Mouse (Mus musculus) embryonic facial prominence, embryonic 13.5 days (tissue): ENCODE data around the gene Foxp1. TPM values are rescaled to one million over a fixed set of nuclear protein-coding genes. Genes with fewer than 3 reads are reported as not detected.
A peak's percentile ranks its signal among the peaks of the same experiment; 100 is the strongest.

Experiments used
- ATAC-seq: fragments of 200-750 bp; cut with Nextera tagmentation; 2 replicates; pipeline ENCODE4 v1.8.0; 2017; ENCODE audit warnings: low read depth; ENCODE audit not compliant: insufficient number of reproducible peaks, insufficient read depth, low FRiP score, low TSS enrichment
- H3K27ac ChIP-seq: fragments of 300-500 bp; sonication (generic); 2 replicates; pipeline ENCODE4 v1.5.1; 2015; ENCODE audit warnings: moderate library complexity, mild to moderate bottlenecking, inconsistent platforms
- H3K27me3 ChIP-seq: fragments of 300-500 bp; sonication (generic); 2 replicates; pipeline ENCODE4 v1.6.1; 2015; ENCODE audit warnings: mild to moderate bottlenecking, inconsistent platforms
- H3K36me3 ChIP-seq: fragments of 300-500 bp; sonication (generic); 2 replicates; pipeline ENCODE4 v1.6.1; 2015; ENCODE audit warnings: mild to moderate bottlenecking, inconsistent platforms
- H3K4me1 ChIP-seq: fragments of 300-500 bp; sonication (generic); 2 replicates; pipeline ENCODE4 v1.6.1; 2015; ENCODE audit warnings: inconsistent platforms
- H3K4me2 ChIP-seq: fragments of 300-500 bp; sonication (generic); 2 replicates; pipeline ENCODE4 v1.6.1; 2015; ENCODE audit warnings: moderate library complexity, mild to moderate bottlenecking, inconsistent platforms
- H3K4me3 ChIP-seq: fragments of 300-500 bp; sonication (generic); 2 replicates; pipeline ENCODE4 v1.5.1; 2015; ENCODE audit warnings: mild to moderate bottlenecking, inconsistent platforms
- H3K9ac ChIP-seq: fragments of 300-500 bp; sonication (generic); 2 replicates; pipeline ENCODE4 v1.6.1; 2015; ENCODE audit warnings: mild to moderate bottlenecking, inconsistent platforms
- H3K9me3 ChIP-seq: fragments of 300-500 bp; sonication (generic); 2 replicates; pipeline ENCODE4 v1.6.1; 2016; ENCODE audit warnings: inconsistent platforms
- WGBS: fragments of 180-500 bp; shearing (Covaris S2); methylation state at CpG from one replicate; pipeline ENCODE4 v1.1.7; 2015; ENCODE audit warnings: mixed read lengths; 5-methylcytosine and 5-hydroxymethylcytosine counted together
- polyA plus RNA-seq: library from polyadenylated mRNA; unstranded; fragments of >200 nt; fragmentation: Nextera tagmentation; extraction: Ambion mirVana; gene quantifications from 2 replicates; pipeline ENCODE4 v1.2.1, GENCODE M21; 2015

Foxp1 gene
- polyA plus RNA-seq = 66.7 TPM in 2 replicates

DNA sequence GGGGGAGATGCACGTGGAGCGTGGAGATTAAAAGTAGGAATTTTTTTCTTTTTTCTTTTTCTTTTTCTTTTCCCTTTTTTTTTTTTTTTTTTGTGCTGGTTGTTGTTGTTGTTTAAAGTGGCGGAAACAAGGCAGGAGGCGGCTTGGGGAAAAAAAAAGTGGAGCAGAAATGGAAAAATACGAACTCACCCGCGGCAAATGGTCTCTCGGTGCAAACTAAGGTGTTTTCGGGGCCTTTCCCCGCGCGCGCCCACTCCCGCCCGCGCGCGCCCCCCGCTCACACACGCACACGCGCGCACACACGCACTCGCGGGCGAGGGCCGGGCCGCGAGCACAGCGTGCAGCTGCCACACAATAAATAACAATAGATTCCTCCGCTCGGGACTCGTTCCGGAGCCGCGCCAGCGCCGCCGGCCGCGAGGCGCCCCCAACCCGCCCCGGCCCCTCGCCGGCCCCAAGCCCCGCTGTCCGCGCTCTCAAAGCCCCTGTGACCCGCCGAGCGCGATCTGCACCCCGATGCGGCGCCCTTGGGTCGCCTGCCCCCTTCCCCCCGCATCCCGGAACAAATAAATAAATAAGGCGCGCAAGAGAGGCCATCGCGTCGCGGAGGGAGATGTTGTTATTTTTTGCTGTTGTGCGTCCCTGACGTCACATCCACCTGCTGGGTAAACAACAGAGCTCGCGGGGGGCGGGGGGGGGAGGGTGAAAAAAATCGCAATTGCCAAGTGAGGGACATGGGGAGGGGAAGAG lies at the start of gene Foxp1:
Gene Foxp1, minus strand, starts transcription at position 363 of the 750 bp plus-strand sequence.
- Histone ChIP-seq H3K27me3 (peaks cover 13% of the 10 kb centered on the region), H3K9ac (peak within 1 kb of the TSS; percentile 86), H3K4me1 (peaks cover 7% of the 10 kb centered on the region; the same call in 1 of the 2 replicates), H3K4me2 (peak within 1 kb of the TSS; percentile 98), H3K27ac (peak within 1 kb of the TSS; percentile 97), H3K36me3 (0 out of 2 replicates have a peak, but pooled peaks cover 3% of the 10 kb centered on the region), H3K9me3 (peaks cover 4% of the 10 kb centered on the region; the same call in 1 of the 2 replicates), H3K4me3 (peak within 1 kb of the TSS; percentile 77)
- WGBS = under 1% methylated on average over 71 of the region's 72 CpGs
- ATAC-seq = no peak

DNA sequence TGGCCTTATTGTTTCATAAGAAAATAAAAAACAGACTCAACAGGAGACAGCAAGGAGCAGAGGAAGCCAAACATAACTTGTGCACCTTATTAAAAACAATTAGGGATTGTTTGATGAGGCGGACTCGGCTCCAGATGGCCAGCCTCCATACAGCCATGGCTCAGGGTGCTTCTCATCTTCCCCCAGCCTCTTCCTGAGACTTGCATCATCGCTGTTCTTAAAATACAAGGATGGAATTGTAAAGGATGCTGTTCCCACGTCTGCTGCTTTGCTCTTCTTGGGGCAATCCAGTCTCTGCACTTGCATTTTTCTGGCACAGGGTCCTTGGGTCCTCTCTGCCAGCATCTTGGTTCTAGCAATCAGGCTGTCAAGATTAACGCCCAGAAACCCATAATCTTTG lies 49.5 kb upstream of the Foxp1 start:
- WGBS = 55% methylated on average over 5 of the region's 5 CpGs
- ATAC-seq = no peak
- no peak overlapping the region for H3K4me2 ChIP-seq

DNA sequence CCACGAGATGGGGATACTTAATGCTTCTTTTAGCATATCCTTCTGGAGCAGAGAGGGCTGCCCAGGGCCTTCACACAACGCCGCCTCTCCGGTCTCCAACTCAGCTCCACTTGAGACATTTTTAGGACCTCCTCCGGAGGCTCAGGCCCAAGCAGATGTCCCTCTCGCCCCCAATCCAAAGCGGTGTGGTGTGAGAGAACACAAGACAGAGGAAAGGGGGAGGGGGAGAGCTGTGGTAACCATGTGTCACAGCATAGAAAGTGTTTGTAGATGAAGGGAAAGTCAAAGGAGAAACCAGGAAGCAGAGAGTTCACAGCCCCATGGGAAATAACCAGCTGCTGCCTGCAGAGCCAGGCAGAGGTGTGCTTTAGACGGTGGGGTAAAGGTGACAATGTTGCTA lies 44.4 kb upstream of the Foxp1 start:
- no peak for ATAC-seq
- WGBS = 72% methylated on average over 8 of the region's 8 CpGs
- no peaks in the 10 kb centered on the region for H3K27me3 ChIP-seq
- no peaks in the 10 kb centered on the region for H3K4me1 ChIP-seq
- no peak overlapping the region for H3K9ac ChIP-seq
- no peak overlapping the region for H3K27ac ChIP-seq
- no peaks in the 10 kb centered on the region for H3K36me3 ChIP-seq
- H3K9me3 ChIP-seq = no peaks in the 10 kb centered on the region
- no peak overlapping the region for H3K4me2 ChIP-seq
- H3K4me3 ChIP-seq = no peak overlapping the region

More for the DNA sequence above, 49.5 kb upstream of the Foxp1 start:
- Histone ChIP-seq H3K9me3 (no peaks in the 10 kb centered on the region), H3K4me3 (no peak overlapping the region), H3K9ac (no peak overlapping the region), H3K27me3 (no peaks in the 10 kb centered on the region), H3K4me1 (0 out of 2 replicates have a peak, but pooled peaks cover 4% of the 10 kb centered on the region), H3K36me3 (no peaks in the 10 kb centered on the region), H3K27ac (no peak overlapping the region)

DNA sequence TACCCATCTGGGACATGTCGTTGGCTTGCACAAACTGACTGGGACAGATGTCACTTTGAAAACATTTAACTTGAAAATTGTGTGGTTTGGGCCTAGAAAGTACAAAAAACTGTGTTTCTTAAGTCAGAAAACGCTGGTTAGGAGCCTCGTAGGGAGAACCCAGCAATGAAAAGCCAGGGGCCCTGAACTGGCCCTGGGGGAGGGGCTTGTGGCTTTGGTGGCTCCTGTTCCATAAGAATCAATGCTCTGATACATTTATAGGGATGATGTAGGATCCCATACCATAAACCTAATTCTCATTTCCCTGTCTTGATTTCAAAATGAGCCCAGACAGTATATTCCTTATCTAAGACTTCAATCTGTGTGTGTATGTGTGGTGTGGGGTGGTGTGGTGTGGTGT lies 42.2 kb upstream of the Foxp1 start:
- no peak overlapping the region for H3K9ac ChIP-seq
- H3K27ac ChIP-seq = no peak overlapping the region
- H3K4me1 ChIP-seq = no peaks in the 10 kb centered on the region
- H3K36me3 ChIP-seq = no peaks in the 10 kb centered on the region
- H3K27me3 ChIP-seq = no peaks in the 10 kb centered on the region
- H3K4me3 ChIP-seq = no peak overlapping the region
- WGBS = 57% methylated on average over 3 of the region's 3 CpGs
- no peak for ATAC-seq
- no peaks in the 10 kb centered on the region for H3K9me3 ChIP-seq
- no peak overlapping the region for H3K4me2 ChIP-seq

DNA sequence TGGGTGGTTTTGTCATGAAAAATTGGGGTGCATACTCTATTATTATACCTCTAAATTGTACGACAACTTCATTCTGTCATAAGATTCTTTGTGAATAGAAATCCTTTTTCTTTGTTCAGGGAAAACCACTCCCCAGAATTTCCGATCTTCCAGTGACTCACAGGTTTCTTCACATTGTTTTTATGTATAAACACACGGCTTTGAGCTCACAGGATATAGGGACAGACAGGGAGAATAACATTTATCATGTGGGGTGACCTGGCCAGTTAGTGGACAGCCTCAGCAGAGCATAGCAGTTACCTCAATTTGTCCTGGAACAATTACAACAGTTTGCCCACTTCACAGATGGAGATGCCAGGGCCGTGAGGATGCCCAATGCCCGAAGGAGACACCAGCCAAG lies 34.4 kb upstream of the Foxp1 start:
- H3K4me3 ChIP-seq = no peak overlapping the region
- no peaks in the 10 kb centered on the region for H3K9me3 ChIP-seq
- no peaks in the 10 kb centered on the region for H3K36me3 ChIP-seq
- H3K9ac ChIP-seq = no peak overlapping the region
- no peaks in the 10 kb centered on the region for H3K4me1 ChIP-seq
- no peak for ATAC-seq
- H3K27me3 ChIP-seq = no peaks in the 10 kb centered on the region
- WGBS = 87% methylated on average over 5 of the region's 5 CpGs
- no peak overlapping the region for H3K4me2 ChIP-seq
- no peak overlapping the region for H3K27ac ChIP-seq

DNA sequence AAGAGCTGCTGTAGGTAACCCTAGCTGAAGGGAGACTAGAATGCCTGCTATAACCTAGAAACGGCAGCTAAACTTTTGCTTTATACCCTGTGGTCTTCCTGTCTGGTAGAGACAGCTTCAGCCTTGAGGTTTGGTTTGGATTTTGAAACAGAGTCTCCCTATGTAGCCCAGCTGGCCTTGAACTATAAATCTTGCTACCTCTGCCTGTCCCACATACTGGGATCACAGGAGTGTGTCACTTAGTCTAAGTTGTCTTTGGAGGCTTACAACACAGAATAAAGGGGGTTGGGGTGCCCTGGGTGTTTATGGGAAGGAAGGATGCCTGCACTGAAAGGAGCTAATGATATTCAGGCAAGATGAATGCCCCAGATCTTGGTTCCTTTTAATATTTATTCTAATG lies 30.3 kb upstream of the Foxp1 start:
- H3K9ac ChIP-seq = no peak overlapping the region
- WGBS = 62% methylated on average over 1 of the region's 1 CpGs
- no peak for ATAC-seq
- no peak overlapping the region for H3K4me2 ChIP-seq
- H3K4me1 ChIP-seq = no peaks in the 10 kb centered on the region
- H3K36me3 ChIP-seq = no peaks in the 10 kb centered on the region
- no peak overlapping the region for H3K4me3 ChIP-seq
- H3K27me3 ChIP-seq = no peaks in the 10 kb centered on the region
- H3K27ac ChIP-seq = no peak overlapping the region
- H3K9me3 ChIP-seq = no peaks in the 10 kb centered on the region

DNA sequence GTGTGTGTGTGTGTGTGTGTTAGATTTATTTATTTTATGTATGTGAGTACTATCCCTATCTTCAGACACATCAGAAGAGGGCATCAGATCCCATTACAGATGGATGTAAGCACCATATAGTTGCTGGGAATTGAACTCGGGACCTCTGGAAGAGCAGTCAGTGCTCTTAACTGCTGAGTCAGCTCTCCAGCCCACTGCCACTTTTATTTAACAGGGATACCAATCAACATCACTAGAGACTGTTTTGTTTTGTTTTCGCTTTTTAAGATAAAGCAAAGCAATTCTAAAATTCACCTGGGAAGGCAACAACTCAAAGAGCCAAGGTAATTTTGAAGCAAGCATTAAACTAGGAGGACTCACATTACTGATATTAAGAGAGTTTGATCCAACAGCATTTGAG lies 23.9 kb upstream of the Foxp1 start:
- no peaks in the 10 kb centered on the region for H3K27me3 ChIP-seq
- no peaks in the 10 kb centered on the region for H3K36me3 ChIP-seq
- no peak overlapping the region for H3K4me2 ChIP-seq
- H3K9ac ChIP-seq = no peak overlapping the region
- ATAC-seq = no peak
- H3K4me3 ChIP-seq = no peak overlapping the region
- no peaks in the 10 kb centered on the region for H3K4me1 ChIP-seq
- no peaks in the 10 kb centered on the region for H3K9me3 ChIP-seq
- WGBS = 90% methylated on average over 2 of the region's 2 CpGs
- H3K27ac ChIP-seq = no peak overlapping the region

DNA sequence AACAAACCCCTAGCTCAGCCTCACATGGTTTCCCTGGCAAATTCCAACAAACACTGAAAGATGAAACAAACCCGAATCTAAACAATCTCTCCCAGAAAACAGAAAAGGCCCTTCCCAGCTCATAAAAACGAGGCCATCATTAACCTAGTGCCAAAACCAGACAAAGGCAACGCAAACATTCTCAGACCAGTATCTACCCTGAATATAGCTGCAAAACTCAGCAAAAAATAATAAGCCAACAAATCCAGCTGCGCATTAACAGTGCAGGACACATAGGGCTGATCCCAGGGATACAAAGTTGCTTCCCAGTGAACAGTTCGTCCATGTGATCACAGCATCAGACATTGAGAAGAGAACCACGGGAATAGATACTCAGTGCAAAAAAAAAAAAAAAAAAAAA lies 22.9 kb upstream of the Foxp1 start:
- no peak overlapping the region for H3K4me2 ChIP-seq
- H3K9me3 ChIP-seq = no peaks in the 10 kb centered on the region
- no peaks in the 10 kb centered on the region for H3K27me3 ChIP-seq
- WGBS = 75% methylated on average over 6 of the region's 6 CpGs
- H3K4me1 ChIP-seq = no peaks in the 10 kb centered on the region
- no peaks in the 10 kb centered on the region for H3K36me3 ChIP-seq
- no peak overlapping the region for H3K9ac ChIP-seq
- no peak overlapping the region for H3K27ac ChIP-seq
- ATAC-seq = no peak
- no peak overlapping the region for H3K4me3 ChIP-seq

DNA sequence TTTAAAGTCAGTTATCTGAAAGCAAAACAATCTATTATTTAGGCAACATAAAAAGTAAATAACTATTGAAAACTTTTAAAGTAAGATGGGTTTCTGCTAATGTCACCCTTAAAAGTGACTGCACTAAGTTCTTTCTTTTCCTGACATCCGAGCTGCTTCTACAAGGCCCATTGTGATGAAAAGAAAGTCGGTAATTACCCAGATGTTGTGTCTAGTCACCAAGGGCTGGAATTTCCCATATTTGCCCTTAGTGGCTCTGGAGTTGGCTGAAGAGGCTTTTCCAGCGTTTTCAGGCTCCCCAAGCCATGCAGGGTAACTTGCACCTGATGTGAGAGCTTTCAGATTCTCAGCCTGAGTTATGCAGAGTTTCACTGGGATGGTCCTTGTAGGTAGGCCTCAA lies 18.6 kb upstream of the Foxp1 start:
- Histone ChIP-seq H3K4me3 (no peak overlapping the region), H3K27ac (no peak overlapping the region), H3K36me3 (no peaks in the 10 kb centered on the region), H3K9me3 (no peaks in the 10 kb centered on the region), H3K4me1 (peaks cover 7% of the 10 kb centered on the region), H3K27me3 (no peaks in the 10 kb centered on the region), H3K4me2 (no peak overlapping the region), H3K9ac (no peak overlapping the region)
- ATAC-seq = no peak
- WGBS = 27% methylated on average over 3 of the region's 3 CpGs

DNA sequence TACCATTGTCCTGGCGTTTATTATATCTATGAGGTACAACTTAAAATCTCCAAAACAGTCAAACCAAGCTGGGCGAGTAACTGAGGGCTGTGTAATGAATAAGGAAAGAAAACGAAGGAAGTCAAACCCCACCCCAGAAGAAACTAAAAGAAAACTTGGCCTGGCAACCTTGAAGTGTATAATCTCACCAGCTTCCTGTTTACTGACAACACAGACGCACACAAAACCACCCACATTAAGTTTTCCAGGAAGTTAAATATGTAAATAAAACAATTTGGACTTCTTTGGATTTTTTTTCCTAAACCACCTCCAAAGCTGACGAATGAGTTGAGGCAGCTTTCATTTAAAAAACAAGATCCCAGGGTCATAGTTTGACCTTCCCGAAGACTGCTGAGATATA lies 18.1 kb upstream of the Foxp1 start:
- no peaks in the 10 kb centered on the region for H3K9me3 ChIP-seq
- ATAC-seq = no peak
- H3K4me2 ChIP-seq = no peak overlapping the region
- no peak overlapping the region for H3K4me3 ChIP-seq
- H3K27ac ChIP-seq = no peak overlapping the region
- H3K9ac ChIP-seq = no peak overlapping the region
- H3K27me3 ChIP-seq = no peaks in the 10 kb centered on the region
- 65% methylated on average over 6 of the region's 6 CpGs for WGBS
- no peaks in the 10 kb centered on the region for H3K36me3 ChIP-seq
- peaks cover 7% of the 10 kb centered on the region for H3K4me1 ChIP-seq

DNA sequence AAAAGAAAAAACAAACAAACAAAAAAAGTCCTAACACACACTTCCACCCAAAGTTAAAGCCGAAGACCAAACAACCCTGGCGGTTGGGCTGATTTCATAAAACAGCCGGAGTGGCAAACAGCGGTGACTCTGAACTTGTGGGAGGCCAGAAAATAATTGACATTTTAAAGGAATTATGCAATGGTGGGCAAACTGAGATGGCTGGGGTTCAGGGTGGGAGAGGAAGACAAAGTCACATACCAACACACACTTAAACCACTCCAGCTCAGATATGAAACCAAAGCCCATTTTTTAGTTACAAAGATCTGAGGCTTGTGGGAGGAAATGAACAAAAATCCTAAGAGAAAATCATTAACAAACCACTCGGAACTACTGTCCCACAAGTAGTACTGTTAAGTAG lies 17.6 kb upstream of the Foxp1 start:
- no peaks in the 10 kb centered on the region for H3K9me3 ChIP-seq
- no peaks in the 10 kb centered on the region for H3K36me3 ChIP-seq
- WGBS = 79% methylated on average over 5 of the region's 5 CpGs
- H3K27me3 ChIP-seq = no peaks in the 10 kb centered on the region
- no peak for ATAC-seq
- no peak overlapping the region for H3K4me2 ChIP-seq
- no peak overlapping the region for H3K4me3 ChIP-seq
- no peak overlapping the region for H3K27ac ChIP-seq
- H3K9ac ChIP-seq = no peak overlapping the region
- H3K4me1 ChIP-seq = peaks cover 7% of the 10 kb centered on the region

DNA sequence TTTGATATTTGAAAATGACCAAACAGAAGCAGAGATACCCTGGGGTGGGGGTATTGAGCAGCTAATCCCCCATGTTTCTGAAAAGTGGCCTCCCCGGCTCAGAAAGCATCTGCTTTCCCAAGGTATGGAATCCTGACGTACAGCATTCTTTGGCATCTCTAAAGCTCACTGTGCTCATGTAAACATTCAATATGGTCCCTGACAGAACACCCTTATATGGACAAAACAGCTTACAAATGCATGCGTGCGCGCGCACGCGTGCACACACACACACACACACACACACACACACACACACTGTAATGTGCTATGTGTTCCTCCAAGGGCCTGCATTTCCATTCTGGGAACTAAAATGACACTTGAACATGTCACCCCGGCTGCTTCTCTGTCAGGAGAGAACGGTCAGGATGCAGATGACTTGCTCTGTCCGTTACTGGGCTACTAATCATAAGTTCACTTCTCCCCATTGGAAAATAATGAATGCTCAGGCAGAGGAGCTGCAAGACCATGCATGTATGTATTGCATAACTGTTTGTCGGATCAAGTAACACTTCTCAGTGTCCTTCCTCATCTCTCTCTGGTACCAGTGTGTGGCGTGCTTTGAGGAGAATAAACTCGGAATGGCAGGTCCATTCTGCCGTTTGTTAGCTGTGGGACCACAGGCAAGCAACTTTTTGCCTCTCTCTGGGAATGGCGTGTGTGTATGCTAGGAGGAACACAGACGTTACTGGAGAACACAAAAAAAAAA lies 15.8 kb upstream of the Foxp1 start:
- H3K4me2 ChIP-seq = no peak overlapping the region
- peaks cover 7% of the 10 kb centered on the region for H3K4me1 ChIP-seq
- no peak for ATAC-seq
- WGBS = 68% methylated on average over 17 of the region's 17 CpGs
- H3K36me3 ChIP-seq = no peaks in the 10 kb centered on the region
- H3K27me3 ChIP-seq = no peaks in the 10 kb centered on the region
- no peak overlapping the region for H3K9ac ChIP-seq
- H3K27ac ChIP-seq = no peak overlapping the region
- no peaks in the 10 kb centered on the region for H3K9me3 ChIP-seq
- no peak overlapping the region for H3K4me3 ChIP-seq
